Mouse (Mus musculus) cortical plate, adult 2 months (tissue): Measurements from ENCODE around the gene Zfyve9. TPM values are rescaled to one million over a fixed set of nuclear protein-coding genes. Genes with fewer than 3 reads are reported as not detected.
A peak's percentile ranks its signal among the peaks of the same experiment; 100 is the strongest.

Experiments
- H3K27ac ChIP-seq: fragments of 200-500 bp; 2 replicates; pipeline ENCODE4 v1.5.1; 2012; ENCODE audit warnings: low read length, control low read depth, inconsistent platforms; ENCODE audit not compliant: insufficient read depth
- H3K4me1 ChIP-seq: fragments of 200-500 bp; 2 replicates; pipeline ENCODE4 v1.6.1; 2011; ENCODE audit warnings: low read length; ENCODE audit not compliant: control insufficient read depth, insufficient read depth
- H3K4me3 ChIP-seq: fragments of 200-500 bp; 2 replicates; pipeline ENCODE4 v1.5.1; 2011; ENCODE audit warnings: mild to moderate bottlenecking, low read length, control low read depth; ENCODE audit not compliant: insufficient read depth
- CTCF ChIP-seq: fragments of 200-500 bp; IDR thresholded peaks from 2 replicates; pipeline ENCODE4 v1.5.1; 2011; ENCODE audit warnings: mild to moderate bottlenecking, control low read depth, low read length; ENCODE audit not compliant: insufficient read depth; ENCODE audit errors: extremely low read depth
- POLR2A ChIP-seq: fragments of 200-500 bp; IDR thresholded peaks from 2 replicates; pipeline ENCODE4 v1.6.1; 2011; ENCODE audit warnings: mild to moderate bottlenecking, low read length, control low read depth; ENCODE audit not compliant: insufficient read depth; ENCODE audit errors: extremely low read depth
- polyA plus RNA-seq: library from polyadenylated mRNA; depleted of rRNA; stranded (reverse); fragments of >200 nt; gene quantifications from 2 replicates; pipeline ENCODE4 v1.2.3, GENCODE M21; 2012

Zfyve9 gene
- polyA plus RNA-seq, 1 experiment: 23.6 TPM

DNA sequence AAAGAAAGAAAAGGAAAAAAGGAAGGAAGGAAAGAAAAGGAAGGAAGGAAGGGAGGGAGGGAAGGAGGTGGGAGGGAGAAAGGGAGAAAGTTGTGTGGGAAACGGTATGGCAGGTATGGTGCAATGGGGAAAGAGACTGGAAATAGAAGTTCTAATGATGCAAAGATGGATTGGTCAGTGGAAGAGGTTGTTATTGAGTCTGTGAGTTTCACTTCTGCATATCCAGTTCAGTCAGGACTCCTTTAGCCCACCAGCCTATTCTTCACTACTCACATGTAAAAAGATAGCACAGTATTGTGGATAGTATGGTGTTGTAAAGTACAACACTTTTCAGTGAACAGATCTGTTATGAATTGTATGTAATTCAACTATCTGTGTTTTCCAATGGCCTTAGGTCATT, 9.9 kb upstream of the Zfyve9 start:
- Histone ChIP-seq H3K4me1 (no peaks in the 10 kb centered on the region), H3K4me3 (no peak overlapping the region), H3K27ac (no peak overlapping the region)
- TF ChIP-seq CTCF: no peak
- no peak for TF ChIP-seq POLR2A

DNA sequence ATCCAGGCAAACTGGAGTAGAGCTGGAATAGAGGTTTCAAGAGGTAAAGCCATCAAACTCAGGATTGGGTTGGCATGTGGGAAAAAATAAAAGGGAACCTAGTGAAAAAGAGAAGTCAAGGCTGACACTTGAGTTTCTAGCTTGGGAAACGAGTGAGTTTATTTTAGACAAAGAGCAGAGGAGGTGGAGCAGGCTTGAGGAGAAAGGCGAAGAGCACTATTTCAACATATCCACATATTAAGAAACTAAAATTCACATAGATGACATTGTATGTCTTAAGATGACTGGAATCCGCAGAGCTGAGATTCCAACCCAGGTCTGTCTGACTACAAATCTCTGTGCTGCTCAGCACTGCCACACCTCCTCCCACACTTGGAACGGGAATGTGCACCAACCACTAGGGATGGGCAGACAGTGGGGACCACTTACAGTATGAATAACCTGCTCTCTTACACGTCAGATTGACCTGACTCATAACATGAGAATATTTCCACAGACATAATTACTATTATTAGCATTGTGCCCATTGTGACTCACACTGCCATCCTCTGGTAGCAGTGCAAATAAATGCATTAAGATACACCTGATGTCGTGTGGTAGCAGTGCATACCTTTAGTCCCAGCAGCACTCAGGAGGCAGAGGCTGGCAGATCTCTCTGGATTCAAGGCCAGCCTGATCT, 8.8 kb upstream of the Zfyve9 start:
- no peak overlapping the region for H3K27ac ChIP-seq
- no peak for TF ChIP-seq CTCF
- H3K4me3 ChIP-seq: no peak overlapping the region
- H3K4me1 ChIP-seq: no peaks in the 10 kb centered on the region

DNA sequence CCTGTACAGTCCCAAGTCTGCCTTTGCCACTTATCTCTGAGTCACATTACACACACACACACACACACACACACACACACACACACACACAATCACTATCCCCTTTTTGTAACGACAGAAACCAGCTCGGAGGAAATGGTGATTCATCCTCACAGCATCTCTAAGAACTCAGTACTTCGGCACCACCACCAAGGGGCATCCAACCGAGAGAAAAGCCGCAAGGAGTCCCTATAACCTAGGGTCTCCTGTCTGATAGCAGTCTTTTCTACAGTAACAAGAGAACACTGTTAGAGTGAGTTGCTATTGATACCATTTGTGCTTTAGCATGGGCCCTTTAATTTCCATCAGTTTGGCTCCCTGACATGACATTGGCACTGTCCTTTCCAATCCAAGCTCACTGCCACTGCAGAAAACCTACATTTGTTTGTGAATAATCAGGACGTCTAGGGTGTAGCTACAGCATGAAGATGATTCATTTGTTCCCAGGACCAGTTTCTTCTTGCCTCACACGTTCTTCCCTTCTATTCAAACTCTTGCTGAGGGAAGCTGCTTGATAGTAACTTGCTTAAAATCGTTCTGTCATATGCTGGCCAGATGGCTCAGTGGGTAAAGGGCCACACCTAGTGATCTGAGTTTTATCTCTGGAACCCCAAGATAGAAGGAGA, 2.0 kb upstream of the Zfyve9 start:
- Histone ChIP-seq H3K4me1 (peaks cover 4% of the 10 kb centered on the region), H3K4me3 (no peak overlapping the region; the same call in 1 of the 2 replicates), H3K27ac (peak overlapping the region; percentile 82)
- no peak for TF ChIP-seq CTCF
- TF ChIP-seq POLR2A: no peak

DNA sequence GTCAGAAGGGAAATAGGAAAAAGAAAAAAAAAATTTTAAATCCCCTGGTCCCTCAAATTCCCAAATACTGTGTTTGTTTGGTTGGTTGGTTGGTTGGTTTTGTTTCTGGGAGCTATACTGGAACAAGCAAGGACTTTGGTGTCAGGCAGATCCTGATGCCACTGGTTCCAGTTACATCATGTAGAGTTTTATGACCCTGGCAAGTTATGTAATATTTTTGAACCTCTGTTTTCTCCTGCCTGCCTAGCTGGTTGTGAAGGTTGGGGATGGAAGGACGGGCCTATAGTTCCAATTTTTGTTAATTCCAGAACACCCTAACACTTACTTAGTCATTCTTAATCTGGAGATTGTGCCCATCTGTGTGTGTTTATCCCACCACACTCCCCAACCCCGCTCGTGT, 998 bp upstream of the Zfyve9 start:
- TF ChIP-seq CTCF: no peak
- TF ChIP-seq POLR2A: no peak
- H3K4me1 ChIP-seq: peaks cover 4% of the 10 kb centered on the region
- peak overlapping the region; percentile 84 for H3K4me3 ChIP-seq
- H3K27ac ChIP-seq: peak overlapping the region; percentile 98

DNA sequence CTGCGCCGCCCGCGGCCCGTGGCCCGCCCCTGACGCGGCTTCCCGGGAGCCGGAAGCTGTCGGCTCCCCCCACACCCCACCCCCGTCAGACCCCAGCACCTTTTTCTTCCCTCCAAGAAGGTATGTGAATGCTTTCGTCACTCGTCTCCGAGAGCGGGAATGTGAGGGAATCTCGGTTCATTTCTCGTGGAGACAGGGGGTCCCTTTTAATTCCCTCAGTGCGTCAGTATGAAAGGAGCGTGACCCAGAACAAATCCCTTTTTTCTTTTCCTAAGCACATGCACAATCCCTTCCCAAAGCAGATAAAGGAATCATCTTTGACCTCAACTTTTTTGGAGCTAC, 237 bp upstream of the Zfyve9 start:
- peaks cover 4% of the 10 kb centered on the region for H3K4me1 ChIP-seq
- H3K27ac ChIP-seq: peak overlapping the region; percentile 98
- peak overlapping the region; percentile 84 for H3K4me3 ChIP-seq
- no peak for TF ChIP-seq CTCF
- TF ChIP-seq POLR2A: no peak

DNA sequence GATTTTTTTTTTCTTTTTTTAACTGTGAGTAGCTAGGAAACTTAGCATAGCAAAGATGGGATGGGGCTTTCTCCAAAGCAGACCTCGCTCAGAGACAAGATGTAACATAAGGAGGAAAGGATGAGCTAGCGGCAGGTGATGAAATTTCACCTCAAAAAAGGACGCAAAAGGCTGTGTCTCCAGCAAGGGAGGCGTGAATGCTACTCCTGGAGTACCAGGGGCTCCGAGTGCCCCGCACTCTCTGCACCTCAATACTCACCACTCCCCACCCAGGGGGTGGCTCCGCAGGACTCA, 888 bp downstream of the Zfyve9 start:
- TF ChIP-seq CTCF: no peak
- TF ChIP-seq POLR2A: peak; percentile 14; the same call in 1 of the 2 replicates
- Histone ChIP-seq H3K27ac (peak overlapping the region; percentile 100), H3K4me3 (peak overlapping the region; percentile 84), H3K4me1 (peaks cover 4% of the 10 kb centered on the region)

DNA sequence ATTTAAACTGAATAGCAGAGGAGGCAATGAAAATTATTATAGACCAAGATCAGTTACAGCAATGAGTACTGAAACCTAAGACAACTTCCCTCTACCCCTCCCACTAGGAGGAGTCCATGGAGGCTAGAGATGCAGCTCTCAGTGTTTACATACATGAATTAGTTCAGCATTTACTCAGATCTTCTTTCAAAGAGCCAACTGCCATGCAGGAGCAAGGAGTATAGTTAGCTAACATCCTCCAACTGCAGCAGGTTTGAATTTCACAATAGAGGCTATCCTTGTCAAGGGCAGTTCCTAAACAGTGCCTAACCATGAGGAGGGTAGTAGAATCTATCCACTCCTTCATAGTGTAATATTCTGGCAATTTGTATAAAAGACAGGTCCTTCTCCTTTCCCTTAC, 12.1 kb downstream of the Zfyve9 start:
- no peak for TF ChIP-seq CTCF
- no peak for TF ChIP-seq POLR2A
- Histone ChIP-seq H3K4me3 (no peak overlapping the region), H3K27ac (no peak overlapping the region), H3K4me1 (no peaks in the 10 kb centered on the region)

DNA sequence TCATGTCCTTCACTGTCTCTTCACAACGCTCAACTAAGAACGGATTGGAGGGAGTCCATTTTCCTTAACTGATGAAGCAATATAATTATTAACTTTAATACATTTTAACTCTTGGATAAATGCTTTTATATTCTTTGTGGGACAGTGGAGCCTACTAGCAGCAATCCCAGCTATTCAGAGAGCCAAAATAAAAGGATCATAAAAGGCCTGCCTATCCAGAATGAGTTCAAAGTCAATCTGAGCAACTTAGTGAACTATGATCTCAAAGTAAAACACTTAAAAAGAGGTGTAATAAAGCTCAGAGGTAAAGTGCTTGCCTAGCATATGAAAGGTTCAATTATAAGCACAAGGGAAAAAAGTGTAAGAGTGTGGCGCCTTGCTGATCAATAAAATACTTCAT, 21.0 kb downstream of the Zfyve9 start:
- H3K27ac ChIP-seq: no peak overlapping the region
- no peak for TF ChIP-seq POLR2A
- no peak for TF ChIP-seq CTCF
- no peaks in the 10 kb centered on the region for H3K4me1 ChIP-seq
- H3K4me3 ChIP-seq: no peak overlapping the region

DNA sequence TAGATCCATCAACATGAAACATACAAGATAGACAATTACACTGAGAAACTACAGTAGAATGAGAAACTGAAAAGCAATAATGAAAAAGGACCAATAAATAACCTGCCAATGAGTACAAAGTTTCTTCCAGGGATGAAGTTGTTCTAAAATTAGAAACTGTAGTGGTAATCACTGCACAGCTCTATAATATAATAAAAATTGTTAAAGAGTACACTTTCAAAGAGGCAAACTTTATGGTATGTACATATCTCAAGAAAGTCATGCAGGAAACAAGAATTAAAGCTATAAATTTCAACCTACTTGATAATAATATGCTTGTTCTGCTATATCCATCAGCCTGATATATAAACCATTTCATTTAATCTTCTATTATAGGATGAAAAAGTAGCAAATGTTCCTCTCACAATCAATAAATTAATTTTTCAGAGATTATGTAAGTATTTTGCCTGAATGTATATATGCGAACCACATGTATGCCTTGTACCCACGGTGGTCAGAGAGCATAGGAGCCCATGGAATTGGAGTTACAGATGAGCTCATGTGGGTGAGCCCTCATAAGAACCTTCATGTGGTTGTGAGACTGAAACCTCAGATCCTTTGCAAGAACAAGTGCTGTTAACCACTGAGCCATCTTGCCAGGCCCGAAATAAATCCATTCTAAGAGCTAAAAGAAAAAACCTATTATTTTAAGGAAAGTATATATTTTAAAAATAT, 34.3 kb downstream of the Zfyve9 start:
- no peak for TF ChIP-seq CTCF
- TF ChIP-seq POLR2A: no peak
- H3K27ac ChIP-seq: no peak overlapping the region
- no peaks in the 10 kb centered on the region for H3K4me1 ChIP-seq
- no peak overlapping the region for H3K4me3 ChIP-seq

DNA sequence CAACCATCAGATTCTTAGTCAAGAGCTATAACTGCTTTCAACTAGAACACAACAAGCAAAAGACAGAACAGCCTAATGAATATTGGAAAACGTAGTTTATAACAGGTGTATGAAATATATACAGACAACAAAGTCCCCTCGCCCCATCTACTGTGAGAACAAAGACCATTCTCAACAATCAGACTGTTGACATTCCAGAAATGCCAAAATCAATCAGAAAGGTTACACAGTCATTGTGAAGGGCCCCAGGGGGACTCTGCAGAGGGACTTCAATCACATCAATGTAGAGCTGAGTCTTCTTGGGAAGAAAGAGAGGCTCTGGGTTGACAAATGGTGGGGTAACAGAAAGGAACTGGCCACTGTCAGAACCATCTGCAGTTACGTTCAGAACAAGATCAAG, 49.0 kb downstream of the Zfyve9 start:
- TF ChIP-seq POLR2A (no peak), CTCF (no peak)
- H3K4me1 ChIP-seq: no peaks in the 10 kb centered on the region
- H3K27ac ChIP-seq: no peak overlapping the region
- no peak overlapping the region for H3K4me3 ChIP-seq
